Mouse (Mus musculus) CD4-positive helper T cell, adult 2 months (primary cell): ENCODE results near the gene H2-Eb2.
A peak's percentile ranks its signal among the peaks of the same experiment; 100 is the strongest.

Experiments used
- DNase-seq: peaks from one replicate; pipeline ENCODE4 v3.0.0-alpha.2; 2012; ENCODE audit warnings: low read depth, missing footprints, low spot score

H2-Eb2 gene

GRCm38 (mm10) chr17:34362954-34363546, 37.6 kb downstream of the H2-Eb2 start:
- DNase-seq = no peak

DNA sequence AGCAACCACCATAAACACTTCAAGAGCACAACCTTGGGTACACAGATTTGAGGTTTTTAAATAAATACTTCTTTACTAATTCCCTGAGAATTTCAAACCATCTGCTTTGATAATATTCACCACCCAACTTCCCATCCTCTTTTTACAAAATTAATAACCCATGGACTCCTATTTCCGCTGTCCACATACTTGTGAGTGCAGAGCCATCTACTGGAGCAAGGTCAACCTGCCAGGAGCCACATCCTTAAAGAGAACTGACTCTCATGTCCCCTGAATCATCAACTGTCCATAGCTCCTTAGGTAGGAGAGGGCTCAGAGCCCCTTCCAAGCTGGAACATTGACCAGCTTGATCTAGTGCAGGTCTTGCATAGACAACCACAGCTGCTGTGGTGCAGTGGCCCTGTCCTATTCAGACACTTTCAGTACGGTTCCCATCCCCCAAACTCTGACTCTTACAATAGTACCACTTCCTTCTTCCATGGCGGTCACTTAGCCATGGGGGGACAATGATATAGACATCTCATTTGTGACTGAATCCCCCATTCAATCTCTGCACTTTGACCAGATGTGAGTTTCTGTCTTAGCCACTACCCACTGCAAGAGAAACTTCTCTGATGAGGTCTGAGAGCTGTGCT, 38.3 kb downstream of the H2-Eb2 start:
- DNase-seq = no peak

- no peak for DNase-seq
Measured at GRCm38 (mm10) chr17:34365031-34365430, 39.6 kb downstream of the H2-Eb2 start.

DNA sequence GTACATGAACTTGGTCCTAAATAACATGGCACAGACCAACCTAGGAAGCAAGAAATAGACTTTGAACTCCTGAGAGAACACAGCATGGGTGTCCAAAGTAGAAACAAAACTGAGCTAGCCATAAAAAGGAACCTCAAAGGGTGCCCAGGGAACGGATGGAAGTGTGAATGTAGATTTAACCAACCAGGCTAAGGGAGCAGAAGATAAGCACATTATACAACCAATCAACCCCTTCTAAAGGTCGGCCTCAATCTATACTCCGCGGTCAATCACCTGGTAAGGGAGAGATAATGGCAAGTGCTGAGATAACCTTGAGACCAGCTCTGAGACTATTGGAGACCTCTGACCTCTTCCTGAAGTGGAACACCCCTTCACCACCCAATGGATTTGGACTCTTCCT, 45.1 kb downstream of the H2-Eb2 start:
- no peak for DNase-seq

GRCm38 (mm10) chr17:34373055-34373709, 47.7 kb downstream of the H2-Eb2 start:
- no peak for DNase-seq

- DNase-seq = no peak
Measured at GRCm38 (mm10) chr17:34376847-34377246, 51.4 kb downstream of the H2-Eb2 start, which contains the start of gene Btnl1. Gene Btnl1, plus strand, starts transcription at chr17:34377132.

- DNase-seq = no peak
Measured at GRCm38 (mm10) chr17:34377450-34378209, 52.2 kb downstream of the H2-Eb2 start.

DNA sequence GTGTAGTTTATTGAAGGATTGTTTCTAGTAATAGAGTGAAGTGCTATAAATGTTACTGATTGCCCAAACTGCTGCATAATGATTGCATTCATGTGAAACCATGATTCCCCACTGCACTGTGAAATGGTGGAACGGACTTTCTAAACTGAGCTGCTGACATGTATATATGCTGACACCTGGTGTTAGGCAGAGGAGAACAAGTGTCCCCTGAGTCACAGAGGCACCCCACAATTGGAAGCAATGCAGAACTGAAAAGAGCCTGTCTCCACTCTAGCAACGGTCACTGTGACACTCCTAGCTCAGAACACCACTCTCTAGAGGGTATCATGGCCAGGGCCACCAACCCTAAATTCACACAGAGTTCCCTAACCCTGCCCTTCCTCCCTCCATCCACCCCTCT, 53.3 kb downstream of the H2-Eb2 start:
- DNase-seq = no peak

DNA sequence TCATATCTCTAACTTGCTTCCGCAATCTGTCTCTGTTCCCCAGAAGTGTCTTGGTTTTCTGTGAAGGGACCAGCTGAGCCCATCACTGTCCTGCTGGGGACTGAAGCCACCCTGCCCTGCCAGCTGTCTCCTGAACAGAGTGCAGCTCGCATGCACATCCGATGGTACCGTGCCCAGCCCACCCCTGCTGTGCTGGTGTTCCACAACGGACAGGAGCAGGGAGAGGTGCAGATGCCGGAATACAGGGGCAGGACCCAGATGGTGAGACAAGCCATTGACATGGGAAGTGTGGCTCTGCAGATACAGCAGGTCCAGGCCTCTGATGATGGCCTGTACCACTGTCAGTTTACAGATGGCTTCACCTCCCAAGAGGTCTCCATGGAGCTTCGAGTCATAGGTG, 54.0 kb downstream of the H2-Eb2 start:
- no peak for DNase-seq

- no peak for DNase-seq
Measured at GRCm38 (mm10) chr17:34381876-34382275, 56.4 kb downstream of the H2-Eb2 start.

- peak; percentile 26 for DNase-seq
Measured at GRCm38 (mm10) chr17:34383212-34383611, 57.7 kb downstream of the H2-Eb2 start.

- no peak for DNase-seq
Measured at GRCm38 (mm10) chr17:34384699-34385098, 59.2 kb downstream of the H2-Eb2 start.

GRCm38 (mm10) chr17:34386656-34387055, 61.2 kb downstream of the H2-Eb2 start:
- DNase-seq = no peak

- peak; percentile 56 for DNase-seq
Measured at GRCm38 (mm10) chr17:34388513-34388912, 63.0 kb downstream of the H2-Eb2 start.
